Mouse (Mus musculus) midbrain, postnatal 0 days (tissue): ENCODE measurements at regions not wholly inside any gene's neighbourhood (a gene's known extent, or its start where the extent isn't known, plus 50 kb on each side); places are given as distances from the start of the nearest gene placed in this dataset.

Source experiments
- ATAC-seq: fragments of 200-750 bp; cut with Nextera tagmentation; 2 replicates; pipeline ENCODE4 v1.8.0; 2017; ENCODE audit warnings: moderate number of reproducible peaks, mild to moderate bottlenecking, moderate TSS enrichment, moderate library complexity; ENCODE audit not compliant: low FRiP score
- DNase-seq: peaks from one replicate; pipeline ENCODE4 v3.0.0-alpha.2; 2015; ENCODE audit warnings: low spot score
- H3K27ac ChIP-seq: fragments of 300-500 bp; sonication (generic); 2 replicates; pipeline ENCODE4 v1.5.1; 2014; ENCODE audit warnings: low read depth, mild to moderate bottlenecking, low read length, mixed read lengths
- H3K27me3 ChIP-seq: fragments of 300-500 bp; sonication (generic); 2 replicates; pipeline ENCODE4 v1.6.1; 2014; ENCODE audit warnings: low read length, control low read depth, mixed read lengths; ENCODE audit not compliant: insufficient read depth
- H3K36me3 ChIP-seq: fragments of 300-500 bp; sonication (generic); 2 replicates; pipeline ENCODE4 v1.6.1; 2014; ENCODE audit warnings: low read length, control low read depth, mixed read lengths; ENCODE audit not compliant: insufficient read depth
- H3K4me1 ChIP-seq: fragments of 300-500 bp; sonication (generic); 2 replicates; pipeline ENCODE4 v1.6.1; 2014; ENCODE audit warnings: mild to moderate bottlenecking, control low read depth, antibody characterized with exemption, low read length, mixed read lengths; ENCODE audit not compliant: insufficient read depth
- H3K4me2 ChIP-seq: fragments of 300-500 bp; sonication (generic); 2 replicates; pipeline ENCODE4 v1.6.1; 2014; ENCODE audit warnings: low read depth, mild to moderate bottlenecking, low read length, mixed read lengths; ENCODE audit not compliant: poor library complexity, severe bottlenecking
- H3K4me3 ChIP-seq: fragments of 300-500 bp; sonication (generic); 2 replicates; pipeline ENCODE4 v1.5.1; 2014; ENCODE audit warnings: low read depth, mild to moderate bottlenecking, low read length, moderate library complexity
- H3K9ac ChIP-seq: fragments of 300-500 bp; sonication (generic); replicated peaks from 2 replicates; pipeline ENCODE4 v1.6.1; 2014; ENCODE audit warnings: mild to moderate bottlenecking, low read length, moderate library complexity, mixed read lengths; ENCODE audit not compliant: poor library complexity, severe bottlenecking
- H3K9me3 ChIP-seq: fragments of 300-500 bp; sonication (generic); 2 replicates; pipeline ENCODE4 v1.6.1; 2016; ENCODE audit warnings: low read length, control low read depth
- CTCF ChIP-seq: IDR thresholded peaks from 2 replicates; pipeline ENCODE4 v1.5.1; 2016; ENCODE audit warnings: antibody characterized with exemption, mild to moderate bottlenecking
- WGBS: fragments of 180-500 bp; shearing (Covaris S2); extraction: QIAGEN DNeasy Blood & Tissue Kit; methylation state at CpG from one replicate; pipeline ENCODE4 v1.1.7; 2014; 5-methylcytosine and 5-hydroxymethylcytosine counted together

DNA sequence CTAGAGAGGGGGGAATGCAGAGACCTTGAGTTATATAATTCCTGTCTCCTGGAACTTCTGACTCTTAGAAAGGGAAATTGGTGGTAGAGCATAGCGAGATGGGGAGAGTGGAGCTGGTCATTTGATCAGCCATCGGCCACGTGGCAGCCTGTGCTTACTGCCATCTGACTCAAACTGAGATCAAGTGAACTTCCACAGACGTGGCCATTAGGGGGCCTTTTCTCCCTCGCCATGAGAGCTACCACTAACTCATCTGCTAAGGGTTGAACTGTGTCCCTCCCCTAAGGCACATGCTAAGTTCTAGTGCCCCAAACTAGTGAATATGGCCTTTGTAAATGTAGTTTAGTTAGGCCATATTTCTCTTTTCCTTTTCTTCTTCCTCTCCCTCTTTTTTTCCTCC, 120.6 kb downstream of the 2410131K14Rik start:
- Histone ChIP-seq H3K9me3 (no peaks in the 10 kb centered on the region), H3K36me3 (no peaks in the 10 kb centered on the region), H3K4me3 (no peak overlapping the region), H3K4me2 (no peak overlapping the region), H3K27ac (no peak overlapping the region), H3K27me3 (no peaks in the 10 kb centered on the region), H3K9ac (no peak overlapping the region), H3K4me1 (no peaks in the 10 kb centered on the region)
- WGBS = 40% methylated on average over 5 of the region's 5 CpGs
- no peak for ATAC-seq
- peak; percentile 22; the same call in 1 of the 2 replicates for TF ChIP-seq CTCF
- DNase-seq = no peak

GRCm38 (mm10) chr5:118367047-118367446, 122.0 kb downstream of the 2410131K14Rik start:
- Histone ChIP-seq H3K9ac (no peak overlapping the region), H3K36me3 (no peaks in the 10 kb centered on the region), H3K27me3 (no peaks in the 10 kb centered on the region), H3K4me3 (no peak overlapping the region), H3K9me3 (no peaks in the 10 kb centered on the region), H3K4me2 (no peak overlapping the region), H3K27ac (no peak overlapping the region), H3K4me1 (no peaks in the 10 kb centered on the region)
- ATAC-seq (no peak), DNase-seq (no peak)
- 88% methylated on average over 11 of the region's 11 CpGs for WGBS
- TF ChIP-seq CTCF = no peak

GRCm38 (mm10) chr5:118373581-118373981, 128.6 kb downstream of the 2410131K14Rik start:
- Histone ChIP-seq H3K27ac (no peak overlapping the region), H3K4me1 (peaks cover 4% of the 10 kb centered on the region; the same call in 1 of the 2 replicates), H3K4me3 (no peak overlapping the region), H3K27me3 (peaks cover 7% of the 10 kb centered on the region; the same call in 1 of the 2 replicates), H3K9ac (no peak overlapping the region), H3K9me3 (no peaks in the 10 kb centered on the region), H3K4me2 (peak overlapping the region; percentile 0; the same call in 1 of the 2 replicates), H3K36me3 (no peaks in the 10 kb centered on the region)
- no peak for TF ChIP-seq CTCF
- WGBS = 9% methylated on average over 13 of the region's 13 CpGs
- DNase-seq = peak; percentile 53
- no peak for ATAC-seq

- no peak overlapping the region for H3K4me2 ChIP-seq
- ATAC-seq = no peak
- H3K36me3 ChIP-seq = no peaks in the 10 kb centered on the region
- 73% methylated on average over 2 of the region's 2 CpGs for WGBS
- H3K27ac ChIP-seq = no peak overlapping the region
- H3K9ac ChIP-seq = no peak overlapping the region
- no peak for DNase-seq
- peaks cover 5% of the 10 kb centered on the region; the same call in 1 of the 2 replicates for H3K4me1 ChIP-seq
- peaks cover 7% of the 10 kb centered on the region; the same call in 1 of the 2 replicates for H3K27me3 ChIP-seq
- no peak for TF ChIP-seq CTCF
- no peak overlapping the region for H3K4me3 ChIP-seq
- H3K9me3 ChIP-seq = no peaks in the 10 kb centered on the region
These were observed 129.9 kb downstream of the 2410131K14Rik start for GRCm38 (mm10) chr5:118374968-118375367.

- ATAC-seq (no peak), DNase-seq (no peak)
- H3K4me1 ChIP-seq = peaks cover 11% of the 10 kb centered on the region; the same call in 1 of the 2 replicates
- H3K4me3 ChIP-seq = no peak overlapping the region
- TF ChIP-seq CTCF = no peak
- H3K4me2 ChIP-seq = no peak overlapping the region
- H3K36me3 ChIP-seq = no peaks in the 10 kb centered on the region
- H3K9ac ChIP-seq = no peak overlapping the region
- 81% methylated on average over 5 of the region's 5 CpGs for WGBS
- H3K9me3 ChIP-seq = no peaks in the 10 kb centered on the region
- no peak overlapping the region for H3K27ac ChIP-seq
- peaks cover 7% of the 10 kb centered on the region; the same call in 1 of the 2 replicates for H3K27me3 ChIP-seq
These were observed 130.9 kb downstream of the 2410131K14Rik start for GRCm38 (mm10) chr5:118375916-118376315.

GRCm38 (mm10) chr5:118376478-118376877, 131.5 kb downstream of the 2410131K14Rik start:
- no peaks in the 10 kb centered on the region for H3K9me3 ChIP-seq
- 78% methylated on average over 5 of the region's 5 CpGs for WGBS
- no peak overlapping the region for H3K27ac ChIP-seq
- no peak for TF ChIP-seq CTCF
- H3K27me3 ChIP-seq = peaks cover 7% of the 10 kb centered on the region; the same call in 1 of the 2 replicates
- ATAC-seq = no peak
- H3K36me3 ChIP-seq = no peaks in the 10 kb centered on the region
- DNase-seq = no peak
- H3K4me2 ChIP-seq = no peak overlapping the region
- H3K4me3 ChIP-seq = no peak overlapping the region
- H3K9ac ChIP-seq = no peak overlapping the region
- H3K4me1 ChIP-seq = peaks cover 14% of the 10 kb centered on the region; the same call in 1 of the 2 replicates
